Mouse (Mus musculus): ENCODE results near the gene Ino80d. TPM values are rescaled to one million over a fixed set of nuclear protein-coding genes. Genes with fewer than 3 reads are reported as not detected.

The Ino80d gene
- polyA plus RNA-seq, 1 experiment, result 6.5 TPM

DNA sequence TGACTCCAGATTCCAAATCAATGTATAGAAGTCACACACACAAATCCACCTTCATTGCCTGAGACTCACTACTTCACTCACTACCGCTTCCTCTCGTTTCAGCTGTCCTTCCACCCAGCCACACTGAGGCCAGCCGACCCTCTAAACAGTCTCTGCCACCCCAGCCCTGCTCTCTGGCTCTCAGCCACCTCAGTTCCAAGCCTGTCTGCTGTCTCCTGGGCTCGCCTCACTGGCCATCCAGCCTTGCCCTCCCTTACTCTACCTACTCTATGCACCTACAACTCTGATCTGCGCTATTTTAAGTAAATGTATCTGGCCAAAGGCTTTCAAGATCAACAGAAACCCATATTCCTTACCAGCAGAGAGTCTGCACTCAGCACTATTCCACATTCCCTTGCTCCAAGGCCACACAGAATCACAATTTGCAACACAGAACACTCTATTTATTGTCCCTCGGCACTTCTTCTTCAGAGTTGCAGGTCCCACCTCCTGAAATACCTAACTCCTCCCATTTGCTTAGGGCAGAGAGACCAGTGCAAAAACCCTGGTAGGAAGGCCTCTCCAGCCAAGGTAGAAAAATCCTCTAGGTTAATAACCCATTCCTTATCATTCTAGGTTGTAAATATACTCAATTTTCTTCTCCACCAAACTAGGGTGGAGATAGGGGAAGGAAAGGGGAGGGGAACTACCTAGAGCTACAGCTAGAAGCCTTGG is 6.7 kb downstream of the Ino80d start:
- Histone ChIP-seq H3K27ac (ENCODE audit: control insufficient read depth, insufficient read depth, low read depth, low read length) (peak overlapping the region; percentile 85), H3K4me3 (ENCODE audit: control insufficient read depth, low read depth, low read length) (peak overlapping the region; percentile 21), H3K4me1 (ENCODE audit: control insufficient read depth, insufficient read depth, low read length) (peaks cover 8% of the 10 kb centered on the region), H3K36me3 (ENCODE audit: control insufficient read depth, insufficient read depth, low read length) (peaks cover 1% of the 10 kb centered on the region; the same call in 1 of the 2 replicates), H3K27me3 (ENCODE audit: control insufficient read depth, insufficient read depth, low read length) (no peaks in the 10 kb centered on the region)
- no peak for TF ChIP-seq CTCF (IDR thresholded peaks at IDR 0.05; ENCODE audit: control insufficient read depth, insufficient read depth, insufficient replicate concordance, low read depth, low read length)
- TF ChIP-seq POLR2A (IDR thresholded peaks at IDR 0.05; ENCODE audit: control insufficient read depth, low read depth, low read length), result no peak

DNA sequence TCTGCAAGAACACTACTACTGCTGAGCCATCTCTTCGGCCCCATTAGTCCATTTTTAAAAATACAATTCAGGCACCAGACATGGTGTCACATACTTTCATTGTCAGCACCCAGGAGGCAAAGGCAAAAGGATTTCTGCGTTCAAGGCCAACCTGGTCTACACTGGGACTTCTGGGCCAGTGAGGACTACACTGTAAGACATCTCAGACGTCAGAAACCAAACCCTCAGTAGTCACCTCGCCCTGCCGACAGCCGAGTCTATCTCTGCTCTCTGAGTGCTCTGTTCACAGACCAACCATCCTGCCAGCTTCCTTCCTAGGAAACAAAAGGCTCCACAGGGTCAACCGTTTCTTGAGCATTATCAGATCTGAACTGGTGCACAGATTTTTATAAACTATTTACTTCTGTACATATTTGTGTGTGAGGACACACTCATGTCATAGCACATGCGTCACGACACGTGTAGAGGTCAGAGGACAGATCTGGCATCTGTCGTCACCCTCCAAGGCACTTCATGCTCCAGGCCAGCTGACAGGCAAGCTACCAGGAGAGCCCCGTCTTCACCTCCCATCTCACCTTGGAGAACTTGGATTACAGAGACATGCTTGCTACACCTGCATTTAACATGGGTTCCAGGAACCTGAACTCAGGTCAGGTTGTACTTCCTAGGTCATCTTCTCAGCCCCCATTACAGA is 11.6 kb downstream of the Ino80d start:
- no peaks in the 10 kb centered on the region for H3K27me3 ChIP-seq (ENCODE audit: control insufficient read depth, insufficient read depth, low read length)
- H3K27ac ChIP-seq (ENCODE audit: control insufficient read depth, insufficient read depth, low read depth, low read length), result no peak overlapping the region
- H3K4me3 ChIP-seq (ENCODE audit: control insufficient read depth, low read depth, low read length), result no peak overlapping the region
- peaks cover 2% of the 10 kb centered on the region; the same call in 1 of the 2 replicates for H3K4me1 ChIP-seq (ENCODE audit: control insufficient read depth, insufficient read depth, low read length)
- TF ChIP-seq CTCF (IDR thresholded peaks at IDR 0.05; ENCODE audit: control insufficient read depth, insufficient read depth, insufficient replicate concordance, low read depth, low read length) (no peak), POLR2A (IDR thresholded peaks at IDR 0.05; ENCODE audit: control insufficient read depth, low read depth, low read length) (no peak)
- H3K36me3 ChIP-seq (ENCODE audit: control insufficient read depth, insufficient read depth, low read length), result peaks cover 2% of the 10 kb centered on the region; the same call in 1 of the 2 replicates

DNA sequence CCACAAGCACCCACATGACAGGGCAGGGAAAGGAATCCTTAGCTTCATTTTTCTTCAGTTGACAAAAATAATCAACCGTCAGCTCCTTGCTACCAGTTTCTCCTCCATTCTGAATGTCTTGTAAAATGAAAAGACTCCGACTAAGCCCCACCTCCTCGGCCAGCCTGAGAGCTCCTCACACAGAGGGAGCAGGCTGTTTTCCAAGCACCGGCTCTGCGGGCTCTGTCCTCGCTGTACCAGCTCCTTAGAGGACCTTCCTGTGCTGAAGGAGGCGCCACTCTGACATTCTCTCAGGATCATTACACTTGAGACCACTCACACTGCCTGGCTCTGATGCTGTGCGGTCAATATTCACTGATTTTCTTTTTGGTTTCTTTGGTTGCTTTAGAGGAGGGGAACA is 14.3 kb downstream of the Ino80d start:
- Histone ChIP-seq H3K36me3 (ENCODE audit: control insufficient read depth, insufficient read depth, low read length) (peaks cover 2% of the 10 kb centered on the region; the same call in 1 of the 2 replicates), H3K27ac (ENCODE audit: control insufficient read depth, insufficient read depth, low read depth, low read length) (no peak overlapping the region), H3K27me3 (ENCODE audit: control insufficient read depth, insufficient read depth, low read length) (no peaks in the 10 kb centered on the region), H3K4me1 (ENCODE audit: control insufficient read depth, insufficient read depth, low read length) (no peaks in the 10 kb centered on the region), H3K4me3 (ENCODE audit: control insufficient read depth, low read depth, low read length) (no peak overlapping the region)
- TF ChIP-seq POLR2A (IDR thresholded peaks at IDR 0.05; ENCODE audit: control insufficient read depth, low read depth, low read length), result no peak
- TF ChIP-seq CTCF (IDR thresholded peaks at IDR 0.05; ENCODE audit: control insufficient read depth, insufficient read depth, insufficient replicate concordance, low read depth, low read length), result no peak

DNA sequence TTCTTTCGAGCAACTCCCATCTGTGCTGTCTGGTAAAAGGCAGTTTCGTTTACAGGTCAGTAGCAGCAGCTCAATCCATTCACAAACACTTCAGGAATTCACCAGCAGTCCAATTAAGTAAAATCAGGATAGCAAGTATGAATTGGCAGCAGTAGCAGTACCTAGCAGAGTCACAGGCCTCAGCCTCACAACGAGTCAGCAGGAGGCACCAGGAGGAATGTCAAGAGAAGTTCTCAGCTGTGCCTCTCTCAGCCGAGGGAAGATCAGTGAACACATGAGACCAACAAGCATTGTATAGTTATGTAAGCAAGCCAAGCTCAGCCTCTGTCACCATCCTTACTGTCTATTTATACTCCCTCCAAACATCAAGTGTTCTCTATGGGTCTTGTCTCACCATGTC is 15.6 kb downstream of the Ino80d start:
- Histone ChIP-seq H3K27me3 (ENCODE audit: control insufficient read depth, insufficient read depth, low read length) (no peaks in the 10 kb centered on the region), H3K36me3 (ENCODE audit: control insufficient read depth, insufficient read depth, low read length) (peaks cover 2% of the 10 kb centered on the region; the same call in 1 of the 2 replicates), H3K4me3 (ENCODE audit: control insufficient read depth, low read depth, low read length) (no peak overlapping the region), H3K4me1 (ENCODE audit: control insufficient read depth, insufficient read depth, low read length) (no peaks in the 10 kb centered on the region), H3K27ac (ENCODE audit: control insufficient read depth, insufficient read depth, low read depth, low read length) (no peak overlapping the region)
- TF ChIP-seq CTCF (IDR thresholded peaks at IDR 0.05; ENCODE audit: control insufficient read depth, insufficient read depth, insufficient replicate concordance, low read depth, low read length), result no peak
- TF ChIP-seq POLR2A (IDR thresholded peaks at IDR 0.05; ENCODE audit: control insufficient read depth, low read depth, low read length), result no peak

DNA sequence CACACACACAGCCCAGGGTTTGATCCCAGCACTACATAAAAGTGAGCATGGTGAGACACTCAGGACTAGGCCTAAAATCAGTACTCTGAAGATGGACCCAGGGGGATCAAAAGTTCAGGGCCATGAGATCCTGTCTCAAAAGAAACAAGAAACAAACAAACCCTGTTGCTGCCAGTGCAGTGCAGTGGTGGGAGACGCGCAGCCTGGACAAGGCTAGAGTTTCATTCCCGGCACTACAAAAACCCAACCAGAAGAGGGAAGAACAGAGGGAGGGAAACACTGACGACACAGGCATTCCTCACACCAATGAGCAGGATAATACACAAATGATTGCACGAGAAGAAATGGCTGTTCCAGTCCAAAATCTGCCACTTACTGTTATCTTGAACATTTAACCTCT is 18.4 kb downstream of the Ino80d start:
- no peaks in the 10 kb centered on the region for H3K4me1 ChIP-seq (ENCODE audit: control insufficient read depth, insufficient read depth, low read length)
- no peak overlapping the region for H3K4me3 ChIP-seq (ENCODE audit: control insufficient read depth, low read depth, low read length)
- TF ChIP-seq POLR2A (IDR thresholded peaks at IDR 0.05; ENCODE audit: control insufficient read depth, low read depth, low read length) (no peak), CTCF (IDR thresholded peaks at IDR 0.05; ENCODE audit: control insufficient read depth, insufficient read depth, insufficient replicate concordance, low read depth, low read length) (no peak)
- H3K36me3 ChIP-seq (ENCODE audit: control insufficient read depth, insufficient read depth, low read length), result peaks cover 4% of the 10 kb centered on the region
- H3K27ac ChIP-seq (ENCODE audit: control insufficient read depth, insufficient read depth, low read depth, low read length), result no peak overlapping the region
- no peaks in the 10 kb centered on the region for H3K27me3 ChIP-seq (ENCODE audit: control insufficient read depth, insufficient read depth, low read length)

DNA sequence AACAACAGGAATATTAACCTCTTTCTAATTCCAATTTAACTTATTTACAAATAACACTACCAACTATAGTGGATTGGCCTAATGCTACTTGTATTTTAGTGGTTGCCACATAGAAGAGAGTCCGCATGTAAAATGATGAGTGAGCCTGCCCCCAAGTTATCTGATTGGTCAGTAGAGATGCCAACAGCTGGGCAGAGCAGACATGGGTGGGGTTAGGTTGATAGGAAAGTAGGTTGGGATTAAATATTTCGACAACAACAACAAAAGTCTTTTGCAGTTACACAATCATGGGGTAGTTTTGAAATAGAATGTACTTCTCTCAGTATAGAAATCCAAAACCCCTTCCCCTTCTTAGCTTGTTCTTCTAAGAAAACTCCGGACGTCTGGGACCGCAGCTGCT is 24.7 kb downstream of the Ino80d start:
- peaks cover 4% of the 10 kb centered on the region for H3K36me3 ChIP-seq (ENCODE audit: control insufficient read depth, insufficient read depth, low read length)
- TF ChIP-seq CTCF (IDR thresholded peaks at IDR 0.05; ENCODE audit: control insufficient read depth, insufficient read depth, insufficient replicate concordance, low read depth, low read length), result no peak
- TF ChIP-seq POLR2A (IDR thresholded peaks at IDR 0.05; ENCODE audit: control insufficient read depth, low read depth, low read length), result no peak
- no peak overlapping the region for H3K4me3 ChIP-seq (ENCODE audit: control insufficient read depth, low read depth, low read length)
- no peaks in the 10 kb centered on the region for H3K27me3 ChIP-seq (ENCODE audit: control insufficient read depth, insufficient read depth, low read length)
- H3K4me1 ChIP-seq (ENCODE audit: control insufficient read depth, insufficient read depth, low read length), result no peaks in the 10 kb centered on the region
- no peak overlapping the region for H3K27ac ChIP-seq (ENCODE audit: control insufficient read depth, insufficient read depth, low read depth, low read length)

DNA sequence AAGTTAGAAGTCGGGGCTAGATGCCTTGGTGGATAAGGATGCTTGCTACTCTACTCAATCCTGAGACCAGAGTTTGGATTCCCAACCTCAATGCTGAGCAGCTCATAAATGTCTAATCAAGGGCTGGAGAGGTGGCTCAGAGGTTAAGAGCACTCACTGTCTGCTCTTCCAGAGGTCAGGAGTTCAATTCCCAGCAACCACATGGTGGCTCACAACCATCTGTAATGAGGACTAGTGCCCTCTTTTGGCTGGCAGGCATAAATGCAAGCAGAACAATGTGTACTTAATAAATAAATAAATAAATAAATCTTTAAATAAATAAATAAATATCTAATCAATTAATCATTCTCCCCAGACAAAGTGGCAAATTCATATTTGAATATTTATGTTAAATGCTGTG is 25.9 kb downstream of the Ino80d start:
- Histone ChIP-seq H3K27me3 (ENCODE audit: control insufficient read depth, insufficient read depth, low read length) (no peaks in the 10 kb centered on the region), H3K4me3 (ENCODE audit: control insufficient read depth, low read depth, low read length) (no peak overlapping the region), H3K36me3 (ENCODE audit: control insufficient read depth, insufficient read depth, low read length) (peaks cover 4% of the 10 kb centered on the region), H3K27ac (ENCODE audit: control insufficient read depth, insufficient read depth, low read depth, low read length) (no peak overlapping the region), H3K4me1 (ENCODE audit: control insufficient read depth, insufficient read depth, low read length) (no peaks in the 10 kb centered on the region)
- TF ChIP-seq CTCF (IDR thresholded peaks at IDR 0.05; ENCODE audit: control insufficient read depth, insufficient read depth, insufficient replicate concordance, low read depth, low read length) (no peak), POLR2A (IDR thresholded peaks at IDR 0.05; ENCODE audit: control insufficient read depth, low read depth, low read length) (no peak)

All from testis, adult 2 months (tissue).